Mouse (Mus musculus) MEL (cell line): ENCODE data around the gene Ddost. TPM values are rescaled to one million over a fixed set of nuclear protein-coding genes. Genes with fewer than 3 reads are reported as not detected.

ENCODE experiments used
- DNase-seq: peaks from one replicate; pipeline ENCODE4 v3.0.0; 2011; ENCODE audit warnings: low read depth, low spot score
- H3K27ac ChIP-seq: 2 replicates; pipeline ENCODE4 v1.5.1; 2012; ENCODE audit warnings: low read depth, mild to moderate bottlenecking, control low read depth, low read length, moderate library complexity; ENCODE audit not compliant: control insufficient read depth
- H3K27me3 ChIP-seq, 2 experiments: fragments of 150-350 bp in 1 of 2; sonication (generic) in 1 of 2; 2 replicates each; pipeline ENCODE4 v1.6.1; 2012; ENCODE audit warnings: low read length in 2 of 2, mild to moderate bottlenecking in 2 of 2, improper control_type of control experiment in 1 of 2, moderate library complexity in 1 of 2; ENCODE audit not compliant: insufficient read depth in 2 of 2, control insufficient read depth in 1 of 2
- H3K36me3 ChIP-seq, 2 experiments: 2 replicates each; pipeline ENCODE4 v1.6.1; 2012 to 2014; ENCODE audit warnings: low read length in 2 of 2, improper control_type of control experiment in 1 of 2, inconsistent platforms in 1 of 2, mild to moderate bottlenecking in 1 of 2; ENCODE audit not compliant: insufficient read depth in 2 of 2, control insufficient read depth in 1 of 2
- H3K4me1 ChIP-seq, 2 experiments: fragments of 150-350 bp in 1 of 2; sonication (generic) in 1 of 2; 2 replicates each; pipeline ENCODE4 v1.6.1; 2012; ENCODE audit warnings: low read length in 2 of 2, improper control_type of control experiment in 1 of 2, mild to moderate bottlenecking in 1 of 2; ENCODE audit not compliant: insufficient read depth in 2 of 2, control insufficient read depth in 1 of 2
- H3K4me3 ChIP-seq, 2 experiments: fragments of 150-350 bp in 1 of 2; sonication (generic) in 1 of 2; 2 replicates each; pipeline ENCODE4 v1.5.1; 2012; ENCODE audit warnings: low read depth in 2 of 2, low read length in 2 of 2, mild to moderate bottlenecking in 2 of 2, moderate library complexity in 2 of 2, control low read depth in 1 of 2, improper control_type of control experiment in 1 of 2; ENCODE audit not compliant: control insufficient read depth in 1 of 2, insufficient read depth in 1 of 2
- H3K79me2 ChIP-seq: 2 replicates; pipeline ENCODE4 v1.6.1; 2012; ENCODE audit warnings: mild to moderate bottlenecking, low read length, moderate library complexity; ENCODE audit not compliant: control insufficient read depth, poor library complexity, insufficient read depth
- H3K9ac ChIP-seq: 2 replicates; pipeline ENCODE4 v1.6.1; 2012; ENCODE audit warnings: low read depth, mild to moderate bottlenecking, control low read depth, low read length, moderate library complexity; ENCODE audit not compliant: control insufficient read depth, poor library complexity, severe bottlenecking
- H3K9me3 ChIP-seq: fragments of 150-350 bp; sonication (generic); replicated peaks from 2 replicates; pipeline ENCODE4 v1.6.1; 2012; ENCODE audit warnings: mild to moderate bottlenecking, low read length, improper control_type of control experiment, moderate library complexity; ENCODE audit not compliant: insufficient read depth
- CHD2 ChIP-seq: IDR thresholded peaks from 2 replicates; pipeline ENCODE4 v1.6.1; 2011; ENCODE audit warnings: low read length, improper control_type of control experiment
- GATA1 ChIP-seq: IDR thresholded peaks from 2 replicates; pipeline ENCODE4 v1.6.1; 2011; ENCODE audit warnings: low read depth, low read length, improper control_type of control experiment
- HCFC1 ChIP-seq: IDR thresholded peaks from 2 replicates; pipeline ENCODE4 v1.6.1; 2012; ENCODE audit warnings: low read depth, mild to moderate bottlenecking, inconsistent platforms, low read length, improper control_type of control experiment, moderate library complexity
- JUND ChIP-seq: IDR thresholded peaks from 2 replicates; pipeline ENCODE4 v1.6.1; 2011; ENCODE audit warnings: low read depth, mild to moderate bottlenecking, improper control_type of control experiment, low read length
- MAFK ChIP-seq: IDR thresholded peaks from 2 replicates; pipeline ENCODE4 v1.6.1; 2011; ENCODE audit warnings: low read depth, mild to moderate bottlenecking, low read length, improper control_type of control experiment, borderline replicate concordance
- MAZ ChIP-seq: IDR thresholded peaks from 2 replicates; pipeline ENCODE4 v1.6.1; 2012; ENCODE audit warnings: low read depth, mild to moderate bottlenecking, inconsistent platforms, low read length, improper control_type of control experiment
- MEF2A ChIP-seq: IDR thresholded peaks from 2 replicates; pipeline ENCODE4 v1.6.1; 2014; ENCODE audit warnings: low read depth, mild to moderate bottlenecking, inconsistent platforms, low read length, improper control_type of control experiment; ENCODE audit not compliant: poor library complexity, insufficient replicate concordance, severe bottlenecking; ENCODE audit errors: extremely low read depth
- MYB ChIP-seq: IDR thresholded peaks from 2 replicates; pipeline ENCODE4 v1.6.1; 2011; ENCODE audit warnings: mild to moderate bottlenecking, low read depth, low read length, improper control_type of control experiment
- MYC ChIP-seq: IDR thresholded peaks from 2 replicates; pipeline ENCODE4 v1.6.1; 2011; ENCODE audit warnings: low read depth, mild to moderate bottlenecking, low read length, improper control_type of control experiment, moderate library complexity
- NELFE ChIP-seq: IDR thresholded peaks from 2 replicates; pipeline ENCODE4 v1.6.1; 2011; ENCODE audit warnings: low read depth, low read length, improper control_type of control experiment
- NRF1 ChIP-seq: IDR thresholded peaks from 2 replicates; pipeline ENCODE4 v1.6.1; 2014; ENCODE audit warnings: low read depth, mild to moderate bottlenecking, inconsistent platforms, low read length, improper control_type of control experiment, moderate library complexity; ENCODE audit not compliant: poor library complexity, insufficient read depth, severe bottlenecking
- POLR2A ChIP-seq, 2 experiments: IDR thresholded peaks; 2 replicates each; pipeline ENCODE4 v1.6.1; 2011 to 2012; ENCODE audit warnings: low read length in 2 of 2, mild to moderate bottlenecking in 2 of 2, control low read depth in 1 of 2, improper control_type of control experiment in 1 of 2, low read depth in 1 of 2, moderate library complexity in 1 of 2; ENCODE audit not compliant: control insufficient read depth in 1 of 2, insufficient read depth in 1 of 2, poor library complexity in 1 of 2
- POLR2AphosphoS2 ChIP-seq: IDR thresholded peaks from 2 replicates; pipeline ENCODE4 v1.6.1; 2011; ENCODE audit warnings: low read length, improper control_type of control experiment
- RCOR1 ChIP-seq: IDR thresholded peaks from 2 replicates; pipeline ENCODE4 v1.6.1; 2012; ENCODE audit warnings: low read depth, mild to moderate bottlenecking, inconsistent platforms, low read length, improper control_type of control experiment
- SIN3A ChIP-seq: IDR thresholded peaks from 2 replicates; pipeline ENCODE4 v1.6.1; 2012; ENCODE audit warnings: low read length, improper control_type of control experiment, inconsistent platforms
- TBP ChIP-seq: IDR thresholded peaks from 2 replicates; pipeline ENCODE4 v1.8.0; 2011; ENCODE audit warnings: low read depth, low read length, improper control_type of control experiment
- UBTF ChIP-seq: IDR thresholded peaks from 2 replicates; pipeline ENCODE4 v1.6.1; 2012; ENCODE audit warnings: low read depth, mild to moderate bottlenecking, inconsistent platforms, low read length, improper control_type of control experiment, moderate library complexity, borderline replicate concordance; ENCODE audit not compliant: insufficient read depth
- USF1 ChIP-seq: IDR thresholded peaks from 2 replicates; pipeline ENCODE4 v1.6.1; 2014; ENCODE audit warnings: low read depth, mild to moderate bottlenecking, inconsistent platforms, low read length, improper control_type of control experiment, moderate library complexity
- USF2 ChIP-seq, 2 experiments: IDR thresholded peaks; 2 replicates each; pipeline ENCODE4 v1.6.1; 2011 to 2012; ENCODE audit warnings: improper control_type of control experiment in 2 of 2, low read length in 2 of 2, borderline replicate concordance in 1 of 2, inconsistent platforms in 1 of 2, low read depth in 1 of 2, mild to moderate bottlenecking in 1 of 2; ENCODE audit not compliant: insufficient read depth in 1 of 2
- ZKSCAN1 ChIP-seq: IDR thresholded peaks from 2 replicates; pipeline ENCODE4 v1.6.1; 2012; ENCODE audit warnings: low read depth, mild to moderate bottlenecking, inconsistent platforms, low read length, improper control_type of control experiment, moderate library complexity
- ZNF384 ChIP-seq: IDR thresholded peaks from 2 replicates; pipeline ENCODE4 v1.6.1; 2012; ENCODE audit warnings: low read depth, mild to moderate bottlenecking, inconsistent platforms, low read length, improper control_type of control experiment
- polyA plus RNA-seq, 2 experiments: library from polyadenylated mRNA; stranded (reverse) in 1 of 2; unstranded in 1 of 2; fragments of >175 nt in 1 of 2; fragments of >200 nt in 1 of 2; gene quantifications; 2 replicates each; pipeline versions ENCODE4 v1.2.1 to v1.2.4; 2012; ENCODE audit warnings: low replicate concordance in 2 of 2, low read depth in 1 of 2; ENCODE audit not compliant: insufficient read length in 2 of 2, insufficient read depth in 1 of 2, missing spikeins in 1 of 2
- total RNA-seq: library from RNA; depleted of rRNA; stranded (reverse); fragments of 300-350 nt; gene quantifications from 2 replicates; pipeline ENCODE4 v1.2.3, GENCODE M21; 2012

The Ddost gene
- total and polyA plus RNA-seq, 3 experiments, result 68.9 to 402 (median 283) TPM

DNA sequence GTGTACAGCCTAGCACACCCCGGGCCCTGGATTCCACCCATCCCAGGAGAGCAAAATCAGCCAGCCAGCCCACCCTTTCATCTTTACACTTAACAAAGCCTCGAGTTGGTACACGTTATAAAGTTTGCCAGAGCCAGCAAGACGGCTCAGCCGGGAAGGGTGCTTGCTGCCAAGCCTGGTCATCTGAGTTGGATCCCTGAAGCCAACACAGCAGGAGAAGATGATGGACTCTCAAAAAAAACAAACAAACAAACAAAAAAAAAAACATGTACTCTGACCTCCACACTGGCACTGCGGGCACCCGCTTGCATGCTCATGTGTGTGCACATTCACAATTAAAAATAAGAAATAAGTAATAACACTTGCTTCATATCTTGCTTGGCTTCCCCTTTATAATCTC lies 37.5 kb downstream of the Ddost start:
- Histone ChIP-seq H3K79me2 (no peaks in the 10 kb centered on the region), H3K4me1 (peaks cover 14 to 37% of the 10 kb centered on the region in 2 experiments), H3K27ac (no peak overlapping the region), H3K27me3 (no peaks in the 10 kb centered on the region), H3K9ac (no peak overlapping the region), H3K9me3 (no peaks in the 10 kb centered on the region), H3K4me3 (no peak overlapping the region), H3K36me3 (peaks cover 0 to 22% of the 10 kb centered on the region in 2 experiments; a peak in 2 of 4 replicates)
- TF ChIP-seq USF2 (IDR thresholded peaks at IDR 0.05; ENCODE audit: borderline replicate concordance in 1 of 2, insufficient read depth in 1 of 2, low read depth in 1 of 2, low read length in 2 of 2) (no peak), RCOR1 (no peak), ZKSCAN1 (no peak), SIN3A (no peak), MAZ (no peak), ZNF384 (no peak), HCFC1 (no peak), NELFE (no peak), POLR2A (IDR thresholded peaks at IDR 0.05; ENCODE audit: control insufficient read depth in 1 of 2, insufficient read depth in 1 of 2, low read depth in 1 of 2, low read length in 2 of 2, poor library complexity in 1 of 2) (no peak), MAFK (no peak)
- DNase-seq, result no peak

DNA sequence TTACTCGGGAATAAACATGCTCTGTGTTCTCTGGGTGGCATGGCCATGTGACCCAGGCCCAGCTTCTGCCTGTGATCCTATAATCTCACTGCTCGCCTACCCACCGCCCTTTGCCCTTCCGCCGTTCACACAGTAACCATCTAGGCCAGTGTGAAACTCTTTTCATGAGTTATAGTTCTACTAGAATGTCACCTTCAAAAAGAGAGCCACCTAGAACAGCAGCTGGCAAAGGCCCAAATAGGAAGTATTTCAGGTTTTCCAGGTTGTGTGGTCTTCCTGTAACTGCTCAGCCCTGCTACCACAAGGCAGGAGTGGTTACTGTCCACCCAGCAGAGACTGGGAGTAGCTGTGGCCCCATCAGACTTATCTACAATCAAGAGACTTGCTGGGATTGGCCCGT lies 38.2 kb downstream of the Ddost start:
- Histone ChIP-seq H3K79me2 (no peaks in the 10 kb centered on the region), H3K4me1 (peaks cover 14 to 32% of the 10 kb centered on the region in 2 experiments), H3K27me3 (no peaks in the 10 kb centered on the region), H3K36me3 (peaks cover 0 to 22% of the 10 kb centered on the region in 2 experiments; a peak in 2 of 4 replicates), H3K9ac (no peak overlapping the region), H3K27ac (no peak overlapping the region), H3K4me3 (no peak overlapping the region), H3K9me3 (no peaks in the 10 kb centered on the region)
- peak; percentile 30 for DNase-seq
- no peak for TF ChIP-seq ZNF384
- TF ChIP-seq MAFK, result no peak
- no peak for TF ChIP-seq TBP
- TF ChIP-seq NRF1, result no peak
- no peak for TF ChIP-seq USF1
- TF ChIP-seq JUND, result no peak
- TF ChIP-seq MYB, result no peak
- no peak for TF ChIP-seq POLR2AphosphoS2
- TF ChIP-seq GATA1, result no peak
- TF ChIP-seq UBTF, result no peak
- TF ChIP-seq MYC, result no peak
- TF ChIP-seq USF2 (IDR thresholded peaks at IDR 0.05; ENCODE audit: borderline replicate concordance in 1 of 2, insufficient read depth in 1 of 2, low read depth in 1 of 2, low read length in 2 of 2), result no peak
- TF ChIP-seq MEF2A, result no peak
- TF ChIP-seq HCFC1, result no peak
- TF ChIP-seq CHD2, result no peak
